Mouse (Mus musculus) brain, adult 2 months (tissue): ENCODE data around the gene Gm10134.
"Not testable (repeated sequence)": the region's sequence is repeated elsewhere in the genome, so short reads cannot be mapped to it uniquely, and the experiment has no call there.

Source experiments
- DNase-seq: peaks from one replicate; pipeline ENCODE4 v3.0.0; 2011; ENCODE audit warnings: low read depth, low spot score

Gm10134 gene

GRCm38 (mm10) chr2:28504676-28505075, 1.2 kb upstream of the Gm10134 start:
- no peak for DNase-seq

DNA sequence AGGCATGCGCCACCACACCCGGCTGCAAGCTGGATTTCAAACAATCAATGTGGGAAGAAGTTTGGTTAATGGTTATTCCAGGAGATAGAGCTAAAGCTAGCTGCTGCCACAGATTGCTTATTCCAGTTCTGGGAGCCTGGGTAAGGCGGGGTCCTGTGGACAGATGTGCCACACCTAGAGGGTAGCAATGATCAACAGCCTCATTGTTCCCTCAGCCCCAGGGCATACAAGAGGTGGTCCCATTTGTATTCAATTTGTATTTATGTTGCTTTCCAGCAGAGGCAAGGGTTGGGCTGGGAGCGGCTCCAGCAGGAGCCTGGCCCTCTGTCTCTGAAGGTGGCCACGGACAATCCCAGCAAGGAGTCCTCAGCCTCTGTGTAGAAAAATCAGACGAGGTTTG, 396 bp downstream of the Gm10134 start:
- no peak for DNase-seq

- not testable (repeated sequence) for DNase-seq
These were observed 5.7 kb downstream of the Gm10134 start for GRCm38 (mm10) chr2:28511600-28511999.

GRCm38 (mm10) chr2:28512798-28513401, 7.0 kb downstream of the Gm10134 start, which contains the start of gene Ralgds:
Gene Ralgds, plus strand, starts transcription at chr2:28513125.
- peak; percentile 83 for DNase-seq

DNA sequence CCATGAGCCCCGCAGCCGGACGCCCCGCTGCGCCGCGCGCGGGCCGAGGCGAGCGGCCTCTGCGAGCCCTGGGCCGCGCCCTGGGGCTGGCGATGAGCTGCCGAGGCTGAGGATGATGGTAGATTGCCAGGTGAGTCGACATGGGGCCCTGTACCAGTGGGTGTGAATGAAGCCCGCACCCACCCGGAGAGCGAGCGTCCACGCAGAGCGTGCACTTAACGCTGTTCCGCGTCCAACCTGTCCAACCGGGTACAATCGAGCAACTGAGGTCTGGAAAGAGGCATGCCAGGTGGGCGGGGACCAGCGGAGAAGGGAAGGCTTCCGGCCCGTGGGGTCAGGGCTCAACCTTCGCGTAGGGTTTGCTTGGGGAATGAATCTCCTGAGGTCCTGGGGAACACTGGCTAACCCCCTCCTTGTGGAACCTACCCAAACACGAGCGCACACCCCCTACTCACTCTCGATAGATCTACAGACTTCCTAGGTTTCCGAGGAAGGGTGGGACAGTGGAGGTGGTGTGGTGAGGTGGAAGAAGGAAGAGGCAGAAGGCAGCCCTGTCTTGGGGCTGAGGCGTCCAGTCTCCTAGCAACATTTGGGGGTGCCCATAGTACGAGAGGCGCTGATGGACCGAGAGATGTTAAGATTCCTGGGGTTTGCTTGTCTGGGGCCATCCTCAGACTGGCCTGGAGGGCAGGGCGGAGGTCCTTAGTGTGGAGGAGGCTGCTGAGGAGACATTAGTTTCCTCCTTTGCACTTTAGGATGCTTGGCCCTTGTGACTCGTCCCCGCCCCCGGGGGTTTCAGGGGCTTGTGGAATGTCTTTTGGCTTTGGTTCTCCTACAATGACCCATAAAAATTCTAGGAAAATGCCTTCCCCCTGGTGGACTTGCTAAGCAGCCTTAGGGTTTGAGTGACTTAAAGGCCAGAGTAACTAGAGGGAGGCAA, 7.8 kb downstream of the Gm10134 start:
- no peak for DNase-seq

GRCm38 (mm10) chr2:28514489-28514888, 8.6 kb downstream of the Gm10134 start:
- DNase-seq, result peak; percentile 91

GRCm38 (mm10) chr2:28517206-28517909, 11.5 kb downstream of the Gm10134 start:
- DNase-seq, result peak; percentile 93

GRCm38 (mm10) chr2:28518231-28518630, 12.3 kb downstream of the Gm10134 start:
- DNase-seq, result peak; percentile 90

DNA sequence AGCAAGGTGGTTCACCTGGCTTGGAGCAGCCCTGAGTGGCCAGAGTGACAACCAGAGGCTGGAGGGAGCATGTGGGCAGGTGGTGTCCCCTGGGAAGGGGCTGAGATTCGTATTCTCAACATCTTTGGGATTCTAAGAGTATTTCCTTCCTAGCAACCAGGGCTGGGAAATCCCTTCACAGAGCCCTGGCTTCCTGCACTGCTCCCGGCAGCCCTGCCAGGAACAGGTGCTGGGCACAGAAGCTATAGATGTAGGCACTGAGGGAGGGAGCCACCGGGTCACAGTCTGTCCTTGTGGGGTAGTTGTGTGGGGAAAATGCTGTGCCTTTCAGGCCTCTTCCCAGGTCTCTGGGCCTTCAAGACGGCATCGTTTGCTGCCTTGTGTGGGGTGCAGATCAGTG, 14.7 kb downstream of the Gm10134 start:
- DNase-seq, result peak; percentile 80

- DNase-seq, result peak; percentile 95
These were observed 15.8 kb downstream of the Gm10134 start for GRCm38 (mm10) chr2:28521571-28522151.

DNA sequence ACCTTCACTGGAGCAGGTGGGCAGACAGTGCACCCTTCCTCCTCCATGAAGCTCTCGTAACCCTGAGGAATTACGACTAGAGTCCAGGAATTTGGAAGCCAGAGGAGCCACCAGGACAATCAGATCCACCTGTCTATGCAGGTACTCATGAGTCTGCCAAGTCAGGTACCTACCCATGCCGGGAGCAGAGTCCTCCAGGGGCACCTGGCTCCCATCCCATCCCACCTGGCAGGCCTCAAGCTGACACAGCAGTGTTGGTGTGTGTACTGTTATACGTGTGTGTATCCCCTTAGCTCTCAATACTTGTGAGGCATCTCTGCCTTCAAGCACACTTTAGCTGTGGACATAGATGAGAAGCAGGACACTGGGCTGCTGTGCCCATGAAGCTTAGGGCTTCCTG, 16.3 kb downstream of the Gm10134 start:
- no peak for DNase-seq

- DNase-seq, result peak; percentile 97
These were observed 17.8 kb downstream of the Gm10134 start for GRCm38 (mm10) chr2:28523643-28524117.

DNA sequence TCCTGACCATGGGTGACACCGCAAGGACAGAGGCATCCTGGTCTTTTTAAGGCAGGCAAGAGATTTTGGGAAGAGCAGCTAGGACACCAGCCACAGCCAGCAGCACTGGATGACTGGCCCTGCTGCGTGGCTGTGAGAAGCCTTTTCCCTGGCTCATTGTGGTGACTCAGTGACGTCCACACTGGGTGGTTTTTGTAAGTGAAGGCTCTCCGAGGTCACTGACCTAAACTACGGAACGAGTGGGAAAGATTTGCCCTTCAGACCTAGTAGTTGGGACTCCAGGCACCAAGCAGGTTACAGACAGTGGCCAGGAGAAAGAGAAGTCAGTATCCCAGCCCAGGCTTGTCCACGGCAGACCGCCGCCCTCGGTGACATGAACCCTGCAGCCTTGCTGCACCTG, 18.5 kb downstream of the Gm10134 start:
- no peak for DNase-seq

DNA sequence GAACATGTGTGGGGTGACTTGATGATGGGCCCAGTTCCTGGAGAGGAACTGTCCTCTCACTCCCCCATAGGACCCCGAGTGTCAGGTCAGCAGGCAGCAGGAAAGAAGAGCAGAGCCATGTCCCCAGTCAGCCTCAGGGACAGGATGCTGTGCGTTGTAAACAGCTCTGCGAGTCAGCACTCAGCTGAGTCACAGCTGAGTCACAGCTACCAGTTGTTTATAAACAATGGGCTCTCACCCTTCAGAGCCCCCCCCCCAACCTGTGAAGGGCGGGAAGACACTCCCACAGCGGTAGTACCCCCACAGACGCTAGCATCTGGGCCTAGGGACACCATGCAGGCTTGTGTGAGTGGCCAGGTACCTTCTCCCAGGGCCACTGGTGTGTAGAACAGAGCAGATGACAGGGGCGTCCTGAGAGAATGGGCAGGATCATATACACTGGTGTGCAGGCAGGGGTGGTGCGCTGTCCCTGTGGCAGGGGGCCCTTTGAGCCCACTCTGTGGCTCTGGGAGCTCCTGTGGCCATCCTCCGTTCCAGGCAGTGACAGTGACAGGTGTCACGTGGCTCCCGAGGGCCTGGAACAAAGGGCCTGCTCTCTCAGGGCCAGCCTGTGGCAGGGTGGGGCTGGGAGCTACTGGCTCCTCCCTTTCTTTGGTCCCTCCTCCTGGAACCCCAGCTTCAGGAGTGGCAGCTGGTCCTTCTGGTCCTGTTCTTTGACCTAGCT, 19.5 kb downstream of the Gm10134 start:
- peak; percentile 94 for DNase-seq

GRCm38 (mm10) chr2:28525943-28526876, 20.3 kb downstream of the Gm10134 start:
- DNase-seq, result peak; percentile 75

DNA sequence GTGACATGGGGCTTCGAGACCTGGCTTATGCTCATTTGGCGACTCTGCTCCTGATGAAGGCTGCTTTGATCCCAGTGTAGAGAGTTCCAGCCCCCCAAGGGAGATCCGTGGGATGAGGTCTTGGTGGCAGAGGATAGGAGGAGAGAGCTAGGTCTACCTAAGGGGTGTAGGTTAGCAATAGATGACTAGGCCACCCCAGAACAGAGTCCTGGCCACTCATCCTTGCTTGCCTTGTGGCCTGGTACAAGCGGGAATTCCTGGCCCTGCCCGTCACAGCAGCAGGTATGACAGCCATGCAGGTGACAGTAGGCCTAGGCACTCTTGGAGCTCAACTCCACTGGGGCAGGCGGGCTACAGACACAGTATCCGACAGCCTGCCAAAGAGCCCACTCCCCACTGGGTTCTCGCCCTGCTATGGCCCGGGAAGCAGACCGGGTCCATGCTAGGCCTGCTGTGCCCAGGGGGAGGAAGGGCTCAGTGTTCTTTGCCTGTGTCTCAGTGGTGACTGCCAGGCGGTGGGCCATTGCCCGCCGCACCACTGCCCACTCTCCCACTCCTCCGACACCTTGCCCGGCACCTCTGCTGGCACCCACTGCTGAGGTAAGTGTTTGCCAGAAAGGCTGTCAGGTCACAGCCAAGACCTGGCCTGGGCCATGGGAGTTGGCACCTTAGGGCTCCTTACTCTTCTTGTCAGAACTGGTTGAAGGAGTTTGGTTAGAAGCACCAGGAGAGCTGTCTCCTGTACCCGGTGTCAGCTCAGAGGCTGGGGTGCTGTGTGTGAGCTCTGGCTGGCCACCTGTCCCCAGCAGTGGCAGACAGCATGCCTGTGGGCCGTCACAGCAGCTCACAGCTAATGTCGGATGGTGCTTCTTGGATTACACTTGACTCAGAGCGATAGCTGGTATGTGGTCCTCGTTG, 21.8 kb downstream of the Gm10134 start:
- DNase-seq, result peak; percentile 11

- DNase-seq, result no peak
These were observed 22.4 kb downstream of the Gm10134 start for GRCm38 (mm10) chr2:28528354-28528730.

DNA sequence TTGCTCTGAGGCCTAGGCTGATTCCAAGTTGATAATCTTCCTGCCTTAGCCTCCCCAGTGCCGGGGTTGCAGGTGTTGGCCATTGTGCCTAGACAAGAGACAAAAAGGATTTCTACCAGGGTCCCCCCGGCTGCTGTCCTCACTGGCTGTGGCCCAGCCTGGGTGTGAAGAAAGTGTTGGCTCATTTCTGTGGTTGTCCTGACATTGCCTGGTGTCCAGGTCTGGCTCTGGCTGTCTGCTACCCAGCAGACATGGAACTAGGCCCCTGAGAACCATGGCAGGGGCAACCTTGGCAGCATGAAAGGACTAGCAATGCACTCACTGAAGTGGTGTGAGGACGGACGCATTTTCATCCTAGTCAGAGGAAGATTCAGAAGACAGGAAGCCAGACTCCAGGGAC, 24.0 kb downstream of the Gm10134 start:
- DNase-seq, result no peak

- DNase-seq, result no peak
These were observed 24.4 kb downstream of the Gm10134 start for GRCm38 (mm10) chr2:28530311-28530710.
